Mouse (Mus musculus) erythroblast, adult 5-6 weeks (primary cell): ENCODE data around the gene Ino80d. TPM values are rescaled to one million over a fixed set of nuclear protein-coding genes. Genes with fewer than 3 reads are reported as not detected.

ENCODE experiments used
- ATAC-seq: replicated peaks from 2 replicates; pipeline ENCODE4 v1.8.0; 2016; ENCODE audit warnings: moderate number of reproducible peaks, mild to moderate bottlenecking, moderate TSS enrichment, inconsistent platforms; ENCODE audit not compliant: poor library complexity, low FRiP score, severe bottlenecking
- total RNA-seq, 2 experiments: library from RNA; stranded (forward) in 1 of 2; stranded (reverse) in 1 of 2; fragments of 150-400 nt in 1 of 2; fragments of 200-764, 138-1000 nt in 1 of 2; gene quantifications; 2 replicates each; pipeline versions ENCODE4 v1.2.3 to v1.2.4; 2015 to 2017; ENCODE audit warnings: low replicate concordance in 2 of 2

Gene Ino80d
- total RNA-seq, 2 experiments from 2014 or later, result 12.4 to 22.5 TPM

DNA sequence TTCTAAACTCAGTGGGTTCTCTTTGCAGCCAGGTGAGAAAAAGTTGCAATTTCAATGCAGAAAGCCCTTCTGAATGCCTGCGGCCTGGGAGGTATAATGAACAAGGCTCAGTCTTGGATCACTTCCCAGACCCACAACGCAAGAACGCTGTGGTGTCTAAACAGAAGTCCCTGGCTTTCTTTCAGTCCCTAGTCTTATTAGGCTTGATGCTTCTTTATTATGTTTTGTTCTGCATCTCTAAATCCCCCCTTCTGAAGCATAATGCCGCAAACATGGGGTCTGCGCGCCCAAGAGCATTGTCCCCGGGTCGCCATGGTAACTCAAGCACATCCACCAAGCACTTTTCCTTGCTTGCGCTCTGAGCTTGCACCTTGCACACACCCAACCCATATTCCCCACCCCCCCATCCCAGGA lies 180.4 kb downstream of the Ino80d start:
- ATAC-seq, result no peak

GRCm38 (mm10) chr1:62933288-62934099 lies 181.0 kb downstream of the Ino80d start:
- ATAC-seq, result no peak

DNA sequence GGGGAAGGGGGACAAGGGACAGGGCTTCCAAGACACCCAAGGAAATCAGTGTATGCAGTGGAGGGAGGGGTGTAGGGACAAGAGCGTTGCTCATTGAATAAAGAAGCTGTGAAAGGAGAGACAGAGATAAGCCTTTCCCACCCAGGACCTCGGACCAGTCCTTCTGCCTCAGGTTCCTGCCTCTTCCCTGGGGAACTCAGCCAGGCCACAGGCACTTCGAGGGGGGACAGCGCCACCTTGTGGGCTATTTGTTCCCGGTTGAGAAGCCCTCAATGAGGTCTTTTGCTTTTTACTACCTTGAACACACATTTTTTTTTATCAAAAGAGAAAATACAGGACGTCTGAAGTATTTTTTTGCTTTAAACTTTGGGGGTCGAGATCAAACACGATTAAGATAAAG lies 185.0 kb downstream of the Ino80d start:
- no peak for ATAC-seq

GRCm38 (mm10) chr1:62919219-62919618 lies 195.2 kb downstream of the Ino80d start:
- ATAC-seq, result no peak

DNA sequence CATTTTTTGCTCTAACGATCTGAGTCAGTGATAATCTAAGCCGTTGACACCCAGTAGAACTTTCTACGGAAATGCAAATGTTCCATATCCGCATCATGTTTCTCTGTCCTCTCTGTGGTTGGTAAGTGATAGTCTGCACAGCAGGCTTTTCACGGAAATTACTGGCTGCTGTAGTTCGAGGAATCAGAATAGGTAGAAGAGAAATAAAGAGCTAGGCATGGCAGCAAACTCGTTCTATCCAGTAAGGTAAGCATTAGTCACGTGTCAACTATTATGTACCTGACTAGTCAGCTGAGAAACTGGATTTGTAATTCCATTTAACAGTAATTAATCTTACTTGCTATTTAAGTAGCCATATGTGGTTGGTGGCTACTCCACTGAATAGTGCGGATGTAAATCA lies 197.9 kb downstream of the Ino80d start:
- no peak for ATAC-seq

GRCm38 (mm10) chr1:62914495-62914894 lies 200.0 kb downstream of the Ino80d start:
- no peak for ATAC-seq

GRCm38 (mm10) chr1:62911426-62911825 lies 203.0 kb downstream of the Ino80d start:
- ATAC-seq, result no peak

- ATAC-seq, result no peak
These were observed 205.3 kb downstream of the Ino80d start for GRCm38 (mm10) chr1:62909126-62909525.

DNA sequence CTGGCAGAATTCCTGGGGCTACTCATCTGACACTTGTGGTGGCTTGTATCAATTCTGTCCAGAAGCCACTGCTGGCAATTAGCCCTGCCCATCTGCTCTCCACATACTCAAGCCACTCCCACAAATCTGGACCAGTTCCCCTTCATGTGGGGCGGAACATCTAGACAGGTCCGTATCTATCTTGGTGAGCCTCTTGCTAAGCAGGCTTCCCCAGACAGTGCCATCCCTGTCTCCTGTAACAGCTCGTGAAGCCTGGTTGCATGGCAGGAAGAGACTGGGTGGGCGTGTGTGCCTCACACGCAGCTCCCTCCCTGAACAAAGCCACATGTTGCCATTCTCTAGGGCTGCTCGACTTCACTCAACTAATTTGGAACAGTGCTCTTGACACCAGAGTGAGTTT lies 206.0 kb downstream of the Ino80d start:
- ATAC-seq, result no peak

Other genes starting within 250 kb of the Ino80d start
- gene Eef1b2, start 62.2 kb upstream of the Ino80d start, total RNA-seq (2015; ENCODE audit: low replicate concordance), result 258 and 276 TPM in 2 replicates
- gene Eef1b2, start 62.2 kb upstream of the Ino80d start, total RNA-seq (2017; ENCODE audit: low replicate concordance), result 379 and 551 TPM in 2 replicates
- gene Ndufs1, start 62.2 kb upstream of the Ino80d start, total RNA-seq (2015; ENCODE audit: low replicate concordance), result 47.3 and 53.7 TPM in 2 replicates
- 55.9 and 56.6 TPM in 2 replicates for gene Ndufs1, start 62.2 kb upstream of the Ino80d start, total RNA-seq (2017; ENCODE audit: low replicate concordance)
- gene Gpr1, start 99.9 kb upstream of the Ino80d start, total RNA-seq (2015; ENCODE audit: low replicate concordance), result not detected in 2 replicates
- not detected in 2 replicates for gene Gpr1, start 99.9 kb upstream of the Ino80d start, total RNA-seq (2017; ENCODE audit: low replicate concordance)
- not detected in 2 replicates for gene Zdbf2, start 158.6 kb upstream of the Ino80d start, total RNA-seq (2015; ENCODE audit: low replicate concordance)
- gene Zdbf2, start 158.6 kb upstream of the Ino80d start, total RNA-seq (2017; ENCODE audit: low replicate concordance), result not detected in 2 replicates